Mouse (Mus musculus) kidney, adult 8-10 months (tissue): ENCODE data around the gene Wnt9a.
"Not testable (repeated sequence)": the region's sequence is repeated elsewhere in the genome, so short reads cannot be mapped to it uniquely, and the experiment has no call there.

Experiments used
- DNase-seq, 2 experiments: peaks; one replicate each; pipeline ENCODE4 v3.0.0; 2022

Wnt9a gene

DNA sequence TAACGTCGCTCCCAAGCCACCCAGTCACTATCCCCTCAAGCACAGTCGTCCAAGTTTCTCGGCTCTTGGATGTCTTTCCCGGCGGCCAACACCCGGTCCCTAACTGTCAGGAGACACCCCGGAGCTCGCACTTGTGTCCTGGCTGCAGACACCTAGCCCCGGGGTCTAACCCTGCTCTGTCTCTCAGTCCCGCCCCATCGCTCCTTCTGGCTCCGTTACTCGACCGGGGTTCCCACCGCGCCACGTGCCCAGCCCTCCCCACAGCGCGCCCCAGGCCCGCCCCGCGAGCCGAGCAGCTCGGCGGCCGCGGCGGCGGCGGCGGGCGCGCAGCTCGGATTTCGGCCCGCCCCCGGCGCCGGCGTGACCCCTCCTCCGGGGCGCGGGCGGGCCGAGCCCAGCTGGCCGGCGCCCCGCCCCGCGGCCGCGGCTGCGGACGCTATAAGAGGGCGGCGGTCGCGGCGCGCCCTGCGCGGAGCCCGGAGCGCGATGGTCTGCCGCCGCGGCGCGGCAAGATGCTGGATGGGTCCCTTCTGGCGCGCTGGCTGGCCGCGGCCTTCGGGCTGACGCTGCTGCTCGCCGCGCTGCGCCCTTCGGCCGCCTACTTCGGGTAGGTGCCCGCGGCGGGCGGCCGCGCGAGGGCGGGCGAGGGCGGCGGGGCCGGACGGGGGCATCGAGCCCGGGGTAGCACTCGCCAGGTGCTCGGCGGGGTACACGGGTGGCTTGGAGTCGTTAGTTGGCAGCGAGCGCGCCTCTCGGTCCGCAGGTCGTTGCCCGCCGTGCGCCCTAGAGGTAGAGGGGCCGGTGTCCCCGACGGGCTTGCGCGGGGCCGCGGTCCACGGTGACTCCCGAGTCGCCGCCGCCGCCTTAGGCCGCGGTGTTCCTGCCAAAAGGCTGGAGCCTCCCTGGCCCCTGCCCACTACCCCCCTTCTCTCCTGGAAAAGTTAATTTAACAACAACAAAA is at the start of gene Wnt9a:
Wnt9a (plus strand) TSS at position 468 of the 961 bp plus-strand sequence.
- peak in 1 of 2 experiments; percentile 39 for DNase-seq

DNA sequence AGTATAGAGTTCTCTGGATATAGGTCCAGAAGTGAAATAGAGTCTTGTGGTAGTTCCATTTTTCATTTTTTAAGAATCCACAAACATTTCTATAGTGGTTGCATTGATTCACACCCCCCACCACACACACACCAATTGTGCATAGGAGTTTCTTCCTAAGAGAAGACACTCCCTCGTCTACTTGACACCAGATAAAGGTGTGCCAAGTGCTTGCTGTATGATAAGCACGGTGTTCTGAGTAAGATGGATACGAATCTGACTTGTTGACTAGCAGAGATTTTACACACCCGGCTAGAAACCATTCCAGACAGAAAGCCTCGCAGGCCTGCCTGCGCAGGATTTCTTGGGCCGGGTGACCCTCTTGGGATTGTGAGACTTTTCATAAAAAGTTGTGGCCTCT is 47.1 kb upstream of the Wnt9a start:
- no peak for DNase-seq

DNA sequence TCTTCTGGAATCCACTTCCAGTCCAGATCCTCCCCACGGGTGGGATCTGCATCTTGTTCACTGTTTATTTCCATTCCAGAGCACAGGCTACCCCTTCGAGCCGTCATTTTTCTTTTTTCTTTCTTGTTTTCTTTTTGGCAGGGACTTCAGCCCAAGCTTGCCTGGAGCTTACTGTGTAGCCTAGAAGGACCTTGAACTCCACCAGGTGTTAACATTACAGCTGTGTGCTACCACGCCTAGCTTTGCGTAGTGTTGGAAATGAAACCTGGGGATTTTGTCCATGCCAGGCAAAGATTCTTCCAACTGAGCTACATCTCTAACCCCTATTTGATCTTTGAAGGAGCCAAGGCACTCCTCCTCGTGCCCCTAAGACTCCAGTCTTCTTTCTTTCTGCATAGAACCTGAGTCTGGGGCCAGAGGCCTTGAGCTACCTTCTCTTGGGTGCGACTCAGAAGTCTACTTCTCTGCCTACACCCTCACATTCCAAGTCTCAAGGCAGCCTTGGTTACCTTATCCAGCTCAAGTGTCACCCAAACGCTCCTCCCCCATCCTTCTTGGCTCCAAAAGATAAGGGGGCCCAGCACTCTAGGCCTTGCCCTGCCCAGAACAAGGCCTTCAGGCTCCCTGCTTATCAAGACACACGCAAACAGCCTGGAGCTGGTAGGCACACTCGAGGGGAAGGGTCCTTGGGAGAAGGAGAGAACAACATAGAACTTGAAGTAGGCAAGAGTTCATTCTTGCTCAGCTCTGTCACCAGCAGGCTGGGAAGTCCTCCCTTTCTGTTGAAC is 45.8 kb upstream of the Wnt9a start:
- DNase-seq: no peak

DNA sequence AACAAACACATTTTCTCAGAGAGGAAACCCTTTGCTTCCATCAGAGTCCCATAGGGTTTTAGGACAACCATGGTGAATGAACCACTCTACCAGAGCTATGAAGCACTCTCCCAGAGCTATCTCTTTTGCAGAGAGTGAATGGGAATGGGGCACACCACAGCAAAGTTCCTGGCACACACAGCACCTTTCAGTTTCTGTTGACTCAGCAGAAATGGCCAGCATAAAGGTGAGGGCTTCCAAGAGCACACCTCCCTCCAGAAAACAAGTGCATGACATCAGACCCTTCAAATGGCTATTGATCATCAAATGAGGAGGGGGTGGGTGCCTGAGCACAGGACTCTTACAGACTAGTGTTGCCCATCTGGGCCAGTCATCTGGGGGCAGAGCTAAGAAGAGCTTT is 44.4 kb upstream of the Wnt9a start:
- DNase-seq: no peak

DNA sequence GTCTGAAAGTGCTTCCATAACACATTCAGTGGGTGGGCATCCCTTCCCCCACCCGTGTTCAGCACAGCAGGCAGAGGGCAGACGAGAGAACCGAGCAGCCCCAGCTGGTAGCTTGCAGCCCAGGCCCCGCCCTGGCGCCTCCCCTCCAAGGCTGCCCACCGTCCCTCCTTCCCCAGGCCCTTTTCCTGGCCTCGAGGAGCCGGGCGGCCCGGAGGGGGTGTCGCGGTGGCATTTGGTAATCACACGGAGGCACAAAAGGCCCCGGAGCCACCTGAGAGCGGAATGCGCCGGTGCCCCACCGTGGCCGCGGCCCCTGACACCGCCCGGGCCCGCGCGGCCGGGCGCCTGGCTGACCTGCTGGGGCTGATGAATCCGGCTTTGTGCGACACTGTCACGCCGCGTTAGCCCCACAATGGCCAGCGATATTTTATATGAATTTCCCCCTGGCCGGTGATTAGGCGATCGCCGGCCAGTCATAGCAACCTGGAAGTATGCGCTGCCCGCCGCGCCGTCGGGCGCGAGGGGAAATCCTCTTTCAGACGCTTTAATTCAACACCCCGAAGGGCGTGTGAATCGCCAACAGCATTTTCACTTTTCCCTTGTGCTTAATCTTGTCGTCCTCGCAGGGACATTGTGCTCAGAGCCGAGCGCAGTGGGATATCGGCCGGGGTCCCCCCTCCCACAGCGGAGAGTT is 42.7 kb upstream of the Wnt9a start:
- DNase-seq: peak in 1 of 2 experiments; percentile 6

DNA sequence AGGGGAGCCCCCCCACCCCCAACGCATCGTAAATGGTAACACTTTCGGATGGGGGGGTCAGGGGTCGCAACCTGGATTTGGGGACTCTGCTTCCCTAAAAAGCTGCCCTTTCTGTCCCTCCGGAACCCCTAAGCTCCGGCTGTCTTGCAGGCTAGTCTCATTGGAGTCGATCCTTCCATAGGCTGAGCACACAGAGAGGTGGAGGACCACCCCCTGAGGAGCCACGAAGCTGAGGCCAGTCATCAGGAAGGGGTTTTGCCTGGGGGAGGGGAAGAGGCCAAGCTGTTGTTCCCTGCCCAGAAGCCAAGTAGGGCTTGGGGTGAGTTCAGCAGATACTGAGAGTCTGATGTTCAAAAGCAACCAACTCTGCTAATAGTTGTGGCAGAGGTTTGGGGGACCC is 42.1 kb upstream of the Wnt9a start:
- no peak for DNase-seq

DNA sequence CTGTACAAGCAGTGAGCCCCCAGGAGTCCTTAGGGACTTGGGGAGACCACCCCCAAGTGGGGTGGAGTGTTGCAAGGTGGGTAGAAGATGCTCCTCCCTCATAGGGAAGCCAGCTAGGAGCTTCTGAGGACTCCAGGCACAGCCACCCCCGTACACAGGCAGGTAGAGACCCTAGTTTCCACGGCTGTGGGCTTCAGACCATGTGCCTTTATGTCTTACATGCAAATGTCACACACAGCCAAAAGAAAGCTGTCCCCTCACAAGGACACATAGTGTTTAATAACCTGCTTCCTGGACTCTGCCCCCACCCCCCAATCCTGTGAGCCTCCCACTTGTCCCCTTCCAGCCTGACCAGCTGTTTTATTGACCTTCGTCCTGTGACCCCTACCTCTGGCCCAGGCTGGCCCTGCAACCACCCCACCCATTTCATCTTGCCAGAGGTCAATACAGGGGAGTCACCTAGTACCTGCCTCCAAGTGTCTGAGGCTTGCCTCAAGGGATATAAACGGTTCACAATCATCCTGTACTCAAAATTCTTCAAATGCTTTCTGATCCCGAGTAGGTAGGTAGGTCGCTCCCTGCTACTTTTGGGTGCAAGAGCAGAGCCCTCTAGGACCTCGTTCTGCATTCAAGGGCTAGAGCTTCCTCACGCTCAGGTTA is 41.4 kb upstream of the Wnt9a start:
- DNase-seq: no peak

DNA sequence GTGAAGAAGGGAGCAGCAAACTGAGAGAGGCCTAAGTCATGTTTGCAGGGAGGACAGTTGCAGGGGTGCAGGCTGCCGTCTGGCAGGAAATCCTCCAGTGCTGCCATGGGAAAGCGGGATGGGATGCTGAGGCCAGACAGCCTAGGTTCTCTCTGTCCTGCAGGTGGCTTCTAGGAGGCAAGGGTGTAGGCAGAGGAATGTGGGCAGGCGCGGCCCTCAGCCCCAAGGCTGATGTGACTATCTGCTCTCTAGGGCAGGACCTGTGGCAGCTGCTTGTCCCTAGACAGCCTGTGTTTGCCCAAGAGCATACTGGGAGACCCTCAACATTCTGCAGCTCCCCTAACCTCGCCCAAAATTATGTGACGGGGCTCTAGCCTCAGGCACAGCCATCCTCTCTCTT is 40.0 kb upstream of the Wnt9a start:
- DNase-seq: no peak

DNA sequence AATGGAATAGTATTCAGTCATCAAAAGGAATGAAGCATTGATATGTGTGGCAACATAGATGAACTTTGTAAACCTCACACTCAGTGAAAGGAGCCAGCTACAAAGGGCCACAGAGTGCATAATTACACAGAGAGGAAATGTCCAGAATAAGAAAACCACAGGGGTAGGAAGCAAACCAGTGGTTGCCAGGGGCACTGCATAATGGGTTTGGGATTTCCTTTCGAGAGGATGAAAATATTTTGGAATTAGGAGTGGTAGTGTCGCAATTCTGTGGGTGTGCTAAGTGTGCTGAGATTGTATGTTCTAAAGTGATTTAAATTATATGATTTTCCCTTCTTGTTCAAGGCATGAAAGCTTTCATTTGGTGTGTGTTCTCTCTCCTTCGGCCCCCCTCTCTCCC is 32.5 kb upstream of the Wnt9a start:
- no peak for DNase-seq

DNA sequence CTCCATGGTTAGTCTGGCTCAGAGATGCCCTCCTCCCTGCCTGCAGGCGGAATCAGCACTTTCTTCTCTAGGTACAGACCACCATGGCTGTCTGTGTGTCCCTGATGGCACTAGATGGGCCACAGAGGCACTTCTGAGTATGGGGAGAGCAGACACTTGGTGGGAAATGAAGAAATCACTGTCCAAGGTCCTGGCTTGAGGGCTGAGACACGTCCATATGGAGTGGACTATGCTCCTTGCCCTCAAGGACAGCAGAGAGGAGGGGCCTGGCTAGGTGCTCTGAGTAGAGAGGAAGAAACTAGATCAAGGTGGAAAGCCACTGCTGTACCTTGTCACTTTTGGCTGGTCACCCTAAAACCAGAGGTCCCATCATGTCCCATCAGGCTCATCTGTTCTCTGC is 29.9 kb upstream of the Wnt9a start:
- no peak for DNase-seq

DNA sequence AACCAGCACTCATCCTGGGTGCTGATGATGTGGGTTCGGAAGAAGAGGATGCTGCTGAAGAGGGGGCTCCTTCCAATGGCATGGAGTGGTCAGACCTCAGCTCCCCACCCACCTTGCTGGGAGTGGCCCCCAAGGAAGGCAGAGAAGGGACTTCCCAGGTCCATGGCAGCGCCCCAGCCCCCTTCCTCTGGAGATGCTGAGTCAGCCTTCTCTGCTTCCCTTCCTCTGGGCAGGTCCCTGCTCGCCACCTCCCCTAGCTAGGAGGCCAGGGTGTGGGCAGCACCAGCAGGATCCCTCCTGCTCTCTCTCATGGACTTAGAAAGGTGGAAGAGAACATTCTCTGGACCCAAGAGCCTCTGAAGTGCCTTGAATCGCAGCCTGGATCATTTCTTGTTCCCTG is 28.7 kb upstream of the Wnt9a start:
- no peak for DNase-seq

DNA sequence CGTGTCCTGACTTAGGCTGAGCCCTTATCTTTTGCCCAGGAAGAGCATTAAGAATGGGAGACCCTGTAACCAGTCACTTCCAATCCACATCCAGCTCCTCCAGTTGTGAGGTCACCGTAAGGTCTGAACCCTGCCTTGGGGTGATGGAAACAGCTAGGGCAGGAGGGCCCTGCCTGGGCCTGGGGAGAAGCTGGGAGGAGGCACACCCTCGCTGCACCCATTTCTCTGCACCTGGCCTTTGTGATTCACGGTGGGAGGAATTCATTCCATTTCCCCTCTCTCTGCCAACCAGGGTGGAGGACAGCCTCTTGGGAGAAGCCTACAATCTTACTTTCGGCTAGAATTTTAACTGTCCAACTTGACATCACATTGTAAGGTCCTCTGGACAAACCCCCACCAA is 24.6 kb upstream of the Wnt9a start:
- DNase-seq: no peak

DNA sequence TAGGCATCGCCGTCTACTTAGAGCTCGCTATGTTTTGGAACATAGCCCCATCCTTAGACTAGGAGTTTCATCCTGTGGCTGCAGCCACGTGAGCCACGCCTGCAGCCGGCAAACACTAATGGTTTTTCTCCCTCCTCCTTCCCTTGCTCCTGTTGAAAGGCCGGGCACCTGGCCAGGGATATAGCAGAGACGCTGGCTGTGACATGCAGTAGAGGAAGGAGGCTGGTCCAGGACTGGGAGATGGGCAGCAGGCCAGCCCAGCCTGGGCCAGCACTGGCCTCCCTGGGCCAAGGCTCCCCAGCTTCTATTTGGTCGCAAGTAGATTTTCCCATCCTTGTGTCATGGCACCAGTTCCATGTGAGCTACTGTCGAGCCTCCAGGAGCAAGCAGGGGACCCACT is 23.8 kb upstream of the Wnt9a start:
- DNase-seq: peak; percentile 25 to 33

DNA sequence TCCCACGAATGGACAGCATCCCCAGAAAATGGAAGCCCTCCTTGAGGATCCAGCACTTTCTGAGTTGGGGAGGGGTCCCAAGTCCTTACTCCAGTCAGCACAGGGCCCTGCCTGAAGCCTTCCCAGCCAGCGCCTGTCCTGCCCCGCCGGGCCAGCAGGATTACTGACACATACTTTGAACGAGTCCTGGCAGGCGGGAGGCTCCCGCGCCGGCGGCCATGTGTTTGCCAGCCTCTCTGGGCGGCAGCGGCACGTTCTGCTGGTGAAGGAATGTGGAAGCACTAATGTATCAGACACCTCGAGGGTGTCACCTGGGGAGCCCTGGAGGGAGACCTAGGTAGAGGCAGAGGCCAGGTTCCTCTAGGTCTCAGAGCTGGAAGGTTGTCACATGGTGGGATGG is 22.6 kb upstream of the Wnt9a start:
- DNase-seq: no peak

DNA sequence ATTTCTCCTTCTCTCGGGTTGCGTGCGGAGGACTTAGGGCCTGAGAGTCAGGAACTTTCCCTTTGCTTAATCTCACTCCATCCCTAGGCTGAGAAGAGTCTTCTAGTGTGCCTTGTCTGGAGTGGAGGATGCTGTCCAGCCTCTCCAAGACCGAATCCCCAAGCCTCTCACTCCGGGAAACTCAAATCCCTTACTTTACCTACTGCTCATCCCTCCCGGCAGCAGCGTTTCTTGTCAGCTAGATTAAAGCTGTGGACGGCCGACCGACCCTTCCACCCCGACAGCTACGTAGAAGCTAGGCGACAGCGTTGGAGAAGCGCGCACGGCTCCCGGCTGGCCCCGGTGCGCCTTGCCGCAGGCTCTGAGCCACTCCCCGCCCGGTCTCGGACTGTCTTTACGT is 17.0 kb upstream of the Wnt9a start:
- no peak for DNase-seq

DNA sequence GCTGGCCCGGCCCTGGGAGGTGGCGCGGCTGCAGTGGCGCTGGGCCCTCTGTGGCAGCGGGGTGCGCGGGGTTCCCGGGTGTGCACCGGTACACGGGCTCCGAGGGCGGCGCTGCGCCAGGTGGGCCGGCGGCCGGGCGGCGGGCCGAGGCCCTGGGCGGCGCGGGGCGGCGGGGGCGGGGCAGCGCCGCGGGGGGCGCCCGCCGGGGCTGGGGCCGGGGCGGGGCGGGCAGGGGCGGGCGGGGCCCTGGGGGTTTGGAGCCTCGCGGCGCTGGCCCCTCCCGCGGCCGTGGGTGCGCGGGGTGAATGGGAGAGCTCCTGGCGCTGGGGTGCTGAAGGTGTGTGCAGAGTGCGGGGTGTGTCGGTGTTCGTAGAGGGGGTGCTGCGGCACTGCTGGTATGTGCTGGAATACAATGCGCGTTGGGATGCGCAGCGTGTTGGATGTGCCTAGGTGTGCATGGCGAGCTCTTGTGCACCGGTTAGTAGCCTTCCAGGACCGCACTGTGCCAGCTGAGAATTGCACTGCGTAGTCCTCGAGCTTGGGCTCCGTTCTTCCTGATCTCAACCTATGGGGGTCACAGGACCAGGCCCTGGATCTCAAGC is 15.9 kb upstream of the Wnt9a start, which contains the start of gene Wnt3a:
Wnt3a (minus strand) TSS at position 51 of the 602 bp plus-strand sequence.
- DNase-seq: no peak

DNA sequence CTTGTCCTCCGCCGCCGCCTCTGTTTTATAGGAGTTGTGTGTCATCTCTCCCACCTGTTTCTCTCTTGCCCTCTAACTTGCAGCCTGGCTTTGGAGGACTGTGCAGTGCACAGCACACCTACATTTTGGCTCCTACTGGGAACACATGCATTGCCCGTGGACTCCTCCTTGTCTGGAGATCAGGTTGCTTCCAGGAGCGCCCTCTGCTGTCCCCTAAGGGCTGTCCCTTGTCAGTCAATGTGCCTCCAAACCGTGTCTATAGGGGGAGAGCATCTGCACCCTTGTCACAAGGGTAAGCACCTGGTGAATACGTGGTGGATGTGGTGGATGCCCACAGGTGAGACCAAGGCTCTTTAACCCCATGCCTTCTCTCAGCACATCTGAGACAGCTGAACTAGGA is 13.1 kb upstream of the Wnt9a start:
- DNase-seq: peak; percentile 35 to 66

DNA sequence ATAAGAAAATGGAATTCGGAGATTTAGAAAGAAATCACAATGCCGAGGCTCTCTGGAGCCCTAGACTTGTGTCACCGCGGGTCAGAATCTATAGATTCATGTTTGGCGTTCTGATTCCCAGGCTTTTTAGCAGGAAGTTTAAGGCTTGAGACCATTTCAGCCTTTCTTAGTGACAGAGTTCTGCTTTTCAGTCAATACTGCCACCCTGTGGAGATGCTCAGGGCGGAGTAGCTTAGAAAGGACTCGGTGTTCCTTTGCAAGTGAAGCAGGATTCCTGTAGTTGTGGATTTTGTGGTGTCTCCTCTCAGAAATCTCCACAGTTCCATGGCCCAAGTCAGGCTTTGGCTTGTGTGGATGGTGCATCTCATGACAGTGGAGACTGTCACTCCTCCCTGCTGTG is 8.8 kb upstream of the Wnt9a start:
- peak in 1 of 2 experiments; percentile 50 for DNase-seq

DNA sequence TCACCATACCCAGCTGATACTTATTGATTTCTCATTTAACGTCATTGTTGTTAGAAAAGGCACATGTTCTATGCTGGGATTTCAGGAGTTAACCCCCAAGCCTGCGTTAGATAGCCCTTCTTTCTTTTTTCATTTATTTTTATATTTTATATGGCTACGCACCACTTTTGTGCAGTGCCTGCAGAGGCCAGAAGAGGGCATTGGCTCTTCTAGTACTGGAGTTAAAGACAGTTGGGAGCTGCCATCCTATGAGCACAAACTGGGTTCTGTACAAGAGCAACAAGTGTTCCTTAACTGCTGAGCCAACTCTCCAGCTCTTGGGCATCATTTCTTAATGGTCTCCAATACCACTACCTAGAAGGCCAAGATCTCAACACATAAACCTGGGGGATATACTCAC is 6.5 kb upstream of the Wnt9a start:
- peak in 1 of 2 experiments; percentile 41 for DNase-seq

DNA sequence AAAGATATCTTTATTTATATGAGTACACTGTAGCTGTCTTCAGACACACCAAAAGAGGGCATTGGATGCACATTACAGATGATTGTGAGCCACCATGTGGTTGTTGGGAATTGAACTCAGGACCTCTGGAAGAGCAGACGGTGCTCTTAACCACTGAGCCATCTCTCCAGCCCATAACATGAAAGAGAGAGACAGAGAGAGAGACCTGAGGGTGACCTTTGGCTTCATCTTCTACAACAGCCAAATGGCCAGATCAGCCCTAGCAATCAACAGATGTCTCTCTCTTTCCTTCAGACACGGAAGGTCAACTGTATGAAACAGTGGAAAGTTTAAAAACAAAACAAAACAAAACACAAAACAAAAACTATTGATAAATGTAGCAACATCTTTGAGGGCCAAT is 5.7 kb upstream of the Wnt9a start:
- not testable (repeated sequence) for DNase-seq

DNA sequence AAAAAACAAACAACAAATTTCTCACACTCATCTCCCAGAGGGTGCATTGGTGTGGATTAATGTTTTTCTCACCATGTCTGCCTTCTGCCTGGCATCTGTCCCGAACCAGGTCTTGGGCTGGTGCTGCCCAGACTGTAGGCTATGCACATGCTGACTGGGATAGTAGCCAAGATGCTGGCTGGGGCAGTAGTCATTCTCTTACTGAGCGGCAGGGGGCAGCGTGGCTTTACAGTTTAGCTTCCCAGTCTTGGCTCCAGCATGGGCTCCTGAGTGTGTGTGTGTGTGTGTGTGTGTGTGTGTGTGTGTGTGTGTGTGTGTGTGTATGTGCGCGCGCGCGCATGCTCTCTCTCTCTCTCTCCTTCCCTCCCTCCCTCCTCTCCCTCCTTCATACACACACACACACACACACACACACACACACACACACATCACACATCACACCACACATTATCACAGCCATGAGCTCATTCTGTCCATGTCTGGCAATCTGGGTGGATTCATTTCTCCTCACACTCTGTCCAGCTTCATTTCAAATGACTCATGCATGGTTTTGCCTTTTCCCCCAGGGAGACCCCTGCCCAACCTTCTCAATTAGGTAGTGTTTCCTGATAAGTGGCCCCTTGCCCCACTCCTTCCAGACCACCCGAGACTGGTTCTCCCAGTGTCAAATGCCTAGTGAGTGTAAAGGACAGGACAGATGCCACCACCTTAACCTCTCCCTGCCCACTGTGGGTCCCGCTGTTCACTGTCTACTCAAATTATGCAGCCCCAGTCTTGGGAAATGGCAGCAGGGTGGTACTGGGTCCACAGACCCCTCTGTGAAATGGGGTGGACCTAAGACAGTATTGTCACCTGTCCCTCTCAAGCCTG is 3.8 kb upstream of the Wnt9a start:
- DNase-seq: peak; percentile 87 to 89
